Mouse (Mus musculus): ENCODE data around the gene C1qtnf3.
"Not testable (repeated sequence)": the region's sequence is repeated elsewhere in the genome, so short reads cannot be mapped to it uniquely, and the experiment has no call there.

Gene C1qtnf3

GRCm38 (mm10) chr15:10959277-10960026, 7.3 kb downstream of the C1qtnf3 start:
- no peak for DNase-seq (ENCODE audit: low read depth, low spot score)

- no peak for DNase-seq (ENCODE audit: low read depth, low spot score)
Measured at GRCm38 (mm10) chr15:10960267-10960666, 8.1 kb downstream of the C1qtnf3 start.

DNA sequence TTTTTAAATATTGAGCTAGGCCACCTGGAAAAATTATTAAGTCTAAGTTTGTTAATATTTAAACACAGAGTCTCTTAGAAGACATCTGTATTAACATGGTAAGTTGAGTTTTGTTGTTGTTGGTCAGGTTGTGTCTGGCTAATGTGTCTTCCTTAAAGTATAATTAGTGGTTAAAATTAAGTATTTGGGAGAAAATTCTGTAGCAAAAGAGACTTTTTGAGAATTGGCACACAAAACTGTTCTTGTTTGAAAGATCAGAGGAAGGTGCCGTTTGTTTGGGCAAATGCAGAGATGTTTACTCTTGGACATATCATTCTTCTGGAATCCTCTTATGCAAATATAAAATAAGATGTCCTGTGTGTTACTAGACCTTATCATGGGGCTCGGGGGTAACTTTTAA, 10.5 kb downstream of the C1qtnf3 start:
- no peak for DNase-seq (ENCODE audit: low read depth, low spot score)

DNA sequence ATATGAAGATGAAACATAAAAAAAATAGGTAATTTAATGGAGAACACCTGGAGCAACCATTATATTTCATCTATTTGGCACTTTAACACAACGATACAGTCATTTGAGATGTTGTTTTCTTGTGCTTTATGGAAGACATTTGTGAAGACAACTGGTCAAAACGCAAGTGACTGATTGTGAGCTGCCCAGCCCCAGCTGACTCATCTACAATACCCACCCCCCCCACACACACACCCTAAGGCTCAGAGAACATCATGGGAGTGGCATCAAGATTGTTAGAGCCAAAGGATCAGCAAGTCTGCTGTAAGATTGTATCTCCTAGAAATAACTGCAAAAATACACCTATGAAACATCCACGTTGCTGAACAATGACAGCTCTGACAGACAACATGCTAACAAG, 17.3 kb downstream of the C1qtnf3 start:
- no peak for DNase-seq (ENCODE audit: low read depth, low spot score)

DNA sequence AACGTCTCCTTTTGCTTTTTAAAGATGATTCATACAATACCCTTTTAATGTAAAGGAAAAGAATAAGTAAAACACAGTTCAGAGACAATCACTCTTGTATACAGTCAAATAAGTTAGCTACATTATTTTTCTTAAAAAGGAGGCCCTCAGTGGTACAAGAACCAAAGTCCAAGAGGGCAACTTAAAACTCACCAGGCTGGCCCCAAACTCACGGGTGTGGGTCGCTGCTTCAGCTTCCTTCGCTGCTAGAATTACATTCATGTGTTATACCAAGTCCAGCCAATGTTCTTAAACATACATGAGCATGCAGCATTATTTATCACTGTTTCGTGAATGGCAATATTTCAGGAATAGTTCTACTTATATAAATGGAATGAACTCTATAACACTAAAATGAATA, 18.6 kb downstream of the C1qtnf3 start:
- DNase-seq (ENCODE audit: low read depth, low spot score), result no peak

DNA sequence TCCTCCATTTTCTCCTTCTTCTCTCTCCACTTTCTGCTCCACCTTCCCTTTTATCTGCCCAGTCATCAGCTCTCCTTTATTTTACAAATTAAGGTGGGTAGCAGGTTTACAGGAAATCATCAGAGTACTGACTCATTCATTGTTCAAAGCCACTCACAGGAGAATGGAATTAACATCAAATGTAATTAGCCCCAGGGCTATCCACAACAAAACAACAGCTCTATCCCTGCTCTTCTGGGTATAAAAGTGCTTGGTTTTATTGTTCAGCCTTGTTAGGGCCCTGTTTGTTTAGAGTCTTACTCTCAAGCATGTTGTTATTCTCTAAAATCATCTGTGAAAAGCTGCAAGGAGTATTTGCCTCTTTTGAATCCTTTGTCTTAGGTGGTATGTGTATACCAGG, 25.0 kb downstream of the C1qtnf3 start:
- no peak for DNase-seq (ENCODE audit: low read depth, low spot score)

- DNase-seq (ENCODE audit: low read depth, low spot score), result no peak
Measured at GRCm38 (mm10) chr15:10980712-10981111, 28.6 kb downstream of the C1qtnf3 start.

DNA sequence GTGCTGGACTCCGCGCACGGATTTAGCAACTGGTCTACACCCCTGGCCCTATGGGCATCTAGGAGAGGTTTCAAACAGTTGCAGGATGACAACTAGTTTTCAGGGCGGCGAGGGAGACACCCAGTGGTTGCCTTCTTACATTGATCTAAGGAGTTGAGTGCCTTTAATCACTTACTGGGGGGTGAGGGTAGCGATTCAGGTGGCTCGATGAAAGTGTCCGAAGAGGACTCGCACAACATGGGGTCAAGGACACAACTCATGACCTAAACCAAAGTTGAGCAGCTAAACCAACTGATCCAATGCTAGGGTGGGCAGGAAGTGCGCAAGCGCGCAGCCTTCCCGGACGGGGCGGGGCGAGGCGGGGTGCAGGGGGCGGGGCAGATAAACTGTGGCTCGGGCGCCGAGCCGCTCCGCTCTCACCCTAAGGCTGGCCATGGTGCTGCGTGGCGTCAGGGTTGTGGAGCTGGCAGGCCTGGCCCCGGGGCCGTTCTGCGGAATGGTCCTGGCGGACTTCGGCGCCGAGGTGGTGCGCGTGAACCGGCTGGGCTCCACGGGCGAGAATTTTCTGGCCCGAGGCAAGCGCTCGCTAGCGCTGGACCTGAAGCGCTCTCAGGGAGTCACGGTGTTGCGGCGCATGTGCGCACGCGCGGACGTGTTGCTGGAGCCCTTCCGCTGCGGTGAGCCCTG, 29.4 kb downstream of the C1qtnf3 start, which contains the start of gene Amacr:
Gene Amacr, plus strand, starts transcription at position 380 of the 687 bp plus-strand sequence.
- DNase-seq (ENCODE audit: low read depth, low spot score), result peak; percentile 93

DNA sequence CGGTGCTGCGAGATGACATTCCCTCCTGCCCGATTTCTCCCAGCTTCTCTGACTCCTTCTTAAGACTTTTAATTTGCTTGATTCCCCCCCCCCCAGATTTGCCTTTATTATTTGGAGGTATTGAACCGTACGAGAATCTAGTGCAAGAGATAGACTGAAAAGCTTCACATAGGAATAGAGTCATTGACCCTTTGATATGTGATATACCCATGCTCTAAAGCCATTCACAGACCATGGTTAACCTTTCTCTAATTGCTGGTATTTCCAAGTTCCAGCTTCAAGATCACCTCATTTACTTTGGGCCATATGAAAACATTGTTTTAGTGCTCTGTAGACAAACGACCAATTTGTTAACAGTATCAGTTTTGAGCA, 29.9 kb downstream of the C1qtnf3 start:
- no peak for DNase-seq (ENCODE audit: low read depth, low spot score)

- no peak for DNase-seq (ENCODE audit: low read depth, low spot score)
Measured at GRCm38 (mm10) chr15:10985756-10986155, 33.6 kb downstream of the C1qtnf3 start.

DNA sequence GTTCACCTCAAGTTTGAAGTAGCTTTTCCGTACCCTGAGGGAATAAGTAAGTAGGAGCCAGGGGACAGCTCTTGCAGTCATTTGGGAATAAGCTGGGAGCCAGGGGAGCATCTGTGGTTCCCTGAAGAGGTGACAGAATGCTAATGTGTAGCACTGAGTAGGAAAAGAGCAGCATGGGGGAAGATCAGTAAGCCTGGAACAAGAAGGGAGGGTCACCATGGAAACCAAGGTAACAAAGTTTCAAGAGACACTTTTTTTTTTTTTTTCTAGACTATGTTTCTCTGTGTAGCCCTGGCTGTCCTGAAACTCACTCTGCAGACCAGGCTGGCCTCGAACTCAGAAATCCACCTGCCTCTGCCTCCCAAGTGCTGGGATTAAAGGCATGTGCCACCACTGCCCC, 34.3 kb downstream of the C1qtnf3 start:
- DNase-seq (ENCODE audit: low read depth, low spot score), result not testable (repeated sequence)

DNA sequence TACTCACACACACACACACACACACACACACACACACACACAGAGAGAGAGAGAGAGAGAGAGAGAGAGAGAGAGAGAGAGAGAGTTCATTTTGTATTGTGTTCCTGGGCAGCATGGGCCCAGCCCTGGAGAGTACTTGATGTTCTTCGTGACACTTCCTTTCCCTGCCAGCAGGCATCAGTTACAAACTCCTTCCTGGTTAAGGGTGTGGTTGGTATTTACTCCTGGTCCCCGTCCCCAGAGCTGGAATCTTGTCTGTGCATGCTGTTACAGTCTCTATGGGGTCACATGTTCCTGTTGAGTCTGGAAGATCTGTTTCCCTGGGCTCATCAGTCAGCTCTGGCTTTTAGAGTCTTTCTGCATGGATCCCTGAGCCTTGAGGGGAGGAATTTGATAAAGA, 38.3 kb downstream of the C1qtnf3 start:
- no peak for DNase-seq (ENCODE audit: low read depth, low spot score)

DNA sequence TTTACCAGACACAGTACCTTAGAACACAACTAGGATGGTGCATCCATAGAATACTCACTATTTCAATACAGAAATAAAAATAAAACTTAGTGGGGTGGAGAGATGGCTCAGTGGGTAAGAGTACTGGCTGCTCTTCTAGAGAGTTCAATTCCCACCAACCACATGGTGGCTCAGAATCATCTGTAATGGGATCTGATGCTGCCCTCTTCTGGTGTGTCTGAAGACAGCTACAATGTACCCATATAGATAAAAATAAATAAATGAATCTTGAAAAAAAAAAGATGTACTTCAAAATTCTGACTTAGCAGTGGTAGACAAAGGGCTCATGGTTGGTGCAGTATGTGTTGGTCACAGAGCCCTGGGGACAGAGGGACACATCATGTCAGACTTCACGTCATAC, 39.4 kb downstream of the C1qtnf3 start:
- no peak for DNase-seq (ENCODE audit: low read depth, low spot score)

GRCm38 (mm10) chr15:10999832-11000231, 47.7 kb downstream of the C1qtnf3 start:
- DNase-seq (ENCODE audit: low read depth, low spot score), result no peak

DNA sequence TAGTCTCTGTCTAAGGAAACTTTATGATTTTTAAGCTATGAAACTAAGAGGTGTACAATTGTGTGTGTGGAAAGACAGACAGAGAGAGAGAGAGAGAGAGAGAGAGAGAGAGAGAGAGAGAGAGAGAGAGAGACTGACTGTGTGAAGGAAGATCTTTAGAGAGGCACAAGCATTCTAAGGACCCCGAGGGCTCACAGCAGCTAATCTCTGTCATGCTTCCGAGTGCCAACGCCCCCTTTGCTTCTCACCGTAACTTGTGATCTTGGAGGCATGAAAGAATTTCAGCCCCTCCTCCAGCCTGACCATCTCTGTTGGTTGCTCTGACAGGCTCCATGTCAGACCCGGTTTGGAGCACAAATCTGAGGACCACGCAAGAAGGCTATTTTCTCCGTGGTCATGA, 48.3 kb downstream of the C1qtnf3 start, which contains the start of gene Slc45a2:
Gene Slc45a2, plus strand, starts transcription at position 301 of the 400 bp plus-strand sequence.
- no peak for DNase-seq (ENCODE audit: low read depth, low spot score)

GRCm38 (mm10) chr15:11003791-11004190, 51.7 kb downstream of the C1qtnf3 start:
- no peak for DNase-seq (ENCODE audit: low read depth, low spot score)

- DNase-seq (ENCODE audit: low read depth, low spot score), result no peak
Measured at GRCm38 (mm10) chr15:11004646-11005045, 52.5 kb downstream of the C1qtnf3 start.

- DNase-seq (ENCODE audit: low read depth, low spot score), result peak; percentile 13
Measured at GRCm38 (mm10) chr15:11008756-11009155, 56.6 kb downstream of the C1qtnf3 start.

- DNase-seq (ENCODE audit: low read depth, low spot score), result no peak
Measured at GRCm38 (mm10) chr15:11010976-11011548, 58.9 kb downstream of the C1qtnf3 start.

- no peak for DNase-seq (ENCODE audit: low read depth, low spot score)
Measured at GRCm38 (mm10) chr15:11014931-11015330, 62.8 kb downstream of the C1qtnf3 start.

DNA sequence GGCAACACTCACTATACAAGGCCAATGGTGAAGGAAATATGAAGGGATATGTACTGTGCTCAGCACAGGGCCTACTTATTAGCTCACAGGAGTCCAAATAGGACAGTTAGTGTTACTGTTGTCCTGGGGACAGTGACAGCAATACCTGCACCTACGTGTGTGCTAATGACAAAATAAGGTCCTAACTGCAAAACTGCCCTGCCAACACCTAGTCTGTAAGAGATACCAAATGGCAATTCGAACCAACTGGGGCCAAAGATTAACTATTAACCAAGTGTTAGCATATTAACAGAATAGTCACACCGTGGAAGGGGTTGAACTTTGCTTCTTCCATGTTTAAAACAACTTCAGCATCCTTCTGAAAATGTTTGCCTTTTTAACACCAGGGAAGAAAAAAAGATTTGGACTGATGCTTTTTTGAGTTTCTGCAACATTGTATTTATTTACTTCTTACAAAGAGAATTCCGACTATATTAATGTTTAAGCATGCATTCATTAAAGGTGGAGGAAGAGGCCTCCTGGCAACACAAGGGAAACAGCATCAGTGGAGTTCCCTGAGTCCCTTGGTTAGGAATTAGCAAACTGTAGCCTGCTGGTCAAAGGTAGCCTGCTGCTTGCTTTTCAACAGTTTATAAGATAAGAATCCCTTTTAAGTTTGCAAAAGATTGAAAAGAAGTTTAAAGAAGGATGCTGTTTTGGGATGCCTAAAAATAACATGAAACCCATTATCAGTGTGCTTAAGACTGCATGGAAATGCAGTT, 74.8 kb downstream of the C1qtnf3 start:
- no peak for DNase-seq (ENCODE audit: low read depth, low spot score)

Data from embryo, embryonic 11.5 days (tissue).